Mouse (Mus musculus) inflammation-experienced regulatory T-cells, adult 6 months (primary cell): ENCODE data around the gene Tia1. TPM values are rescaled to one million over a fixed set of nuclear protein-coding genes. Genes with fewer than 3 reads are reported as not detected.

Experiments
- polyA plus RNA-seq, 3 experiments: library from polyadenylated mRNA; unstranded; fragments of 100-300 nt; shearing (Covaris generic); gene quantifications; one replicate each; pipeline ENCODE4 v1.2.1; 2017

The Tia1 gene
- polyA plus RNA-seq, 3 experiments from 2014 or later, result 85.7 to 110 (median 100) TPM

Other genes with a start within 250 kb of the Tia1 start
- under 1 TPM in 1 of 3 experiments, not detected in 2; 0.28 TPM for gene Tgfa, start 209.0 kb upstream of the Tia1 start, polyA plus RNA-seq
- 10 to 100 TPM; 52.7 to 54.8 (median 53.5) TPM for gene Fam136a, start 38.6 kb upstream of the Tia1 start, polyA plus RNA-seq
- gene Snrpg, start 32.9 kb upstream of the Tia1 start, polyA plus RNA-seq, result 100 to 1,000 TPM; 402 to 450 (median 421) TPM
- 10 to 100 TPM in 1 of 3 experiments, 1 to 10 TPM in 2; 6.1 to 11.8 (median 6.8) TPM for gene Pcyox1, start 7.1 kb upstream of the Tia1 start, polyA plus RNA-seq
- gene Gm44790, start 22.4 kb downstream of the Tia1 start, polyA plus RNA-seq, result not detected
- 10 to 100 TPM; 20.2 to 39.5 (median 34.5) TPM for gene C87436, start 34.2 kb downstream of the Tia1 start, polyA plus RNA-seq
- gene Pcbp1, start 122.1 kb downstream of the Tia1 start, polyA plus RNA-seq, result 10 to 100 TPM; 26.3 to 32.5 (median 29.3) TPM
- under 1 TPM; 0.21 to 0.39 (median 0.38) TPM for gene Asprv1, start 223.9 kb downstream of the Tia1 start, polyA plus RNA-seq